Mouse (Mus musculus): Measurements from ENCODE around the gene Arap1.

DNA sequence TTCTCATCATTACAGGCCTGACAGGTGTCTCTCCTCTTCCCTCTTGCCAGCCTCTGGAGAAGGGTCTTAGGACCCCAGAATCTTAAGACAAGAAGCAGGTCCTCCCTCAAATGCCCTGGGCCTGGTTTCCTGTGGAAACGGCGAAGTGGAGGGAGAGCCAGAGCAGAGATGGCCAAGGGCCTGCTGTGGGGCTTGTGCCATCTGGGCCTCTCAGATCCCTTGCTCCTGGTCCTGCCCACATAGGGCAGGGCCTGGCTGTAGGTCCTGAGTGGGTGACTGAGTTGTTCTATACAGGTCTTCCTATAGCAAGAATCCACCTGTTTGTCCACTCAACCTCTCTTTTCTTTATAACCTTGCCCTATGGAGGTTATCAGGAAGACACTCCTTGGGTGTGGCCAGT is 12.6 kb upstream of the Arap1 start:
- TF ChIP-seq CTCF (conservative IDR thresholded peaks at IDR 0.05; ENCODE audit: low read length) (no peak), POU5F1 (IDR thresholded peaks at IDR 0.05; ENCODE audit: borderline replicate concordance, low read length) (no peak), NANOG (IDR thresholded peaks at IDR 0.05; ENCODE audit: borderline replicate concordance, low read length) (no peak)
